Mouse (Mus musculus) heart, adult 2 months (tissue): ENCODE results near the gene Eif2b2. TPM values are rescaled to one million over a fixed set of nuclear protein-coding genes. Genes with fewer than 3 reads are reported as not detected.
A peak's percentile ranks its signal among the peaks of the same experiment; 100 is the strongest.

Source experiments
- DNase-seq, 2 experiments: peaks; one replicate each; pipeline ENCODE4 v3.0.0; 2021
- H3K27ac ChIP-seq: fragments of 200-600 bp; 2 replicates; pipeline ENCODE4 v1.8.1; 2022
- H3K27me3 ChIP-seq: fragments of 200-500 bp; 2 replicates; pipeline ENCODE4 v1.6.1; 2012; ENCODE audit warnings: mild to moderate bottlenecking, low read length, inconsistent platforms, mixed read lengths; ENCODE audit not compliant: control insufficient read depth, insufficient read depth
- H3K36me3 ChIP-seq: fragments of 200-500 bp; 2 replicates; pipeline ENCODE4 v1.6.1; 2012; ENCODE audit warnings: low read length, inconsistent platforms; ENCODE audit not compliant: control insufficient read depth, insufficient read depth
- H3K4me1 ChIP-seq: fragments of 200-500 bp; 2 replicates; pipeline ENCODE4 v1.6.1; 2011; ENCODE audit warnings: low read length; ENCODE audit not compliant: control insufficient read depth, insufficient read depth
- H3K4me3 ChIP-seq: fragments of 200-600 bp; 2 replicates; pipeline ENCODE4 v1.8.1; 2022
- H3K79me2 ChIP-seq: fragments of 200-500 bp; replicated peaks from 2 replicates; pipeline ENCODE4 v1.6.1; 2012; ENCODE audit warnings: mild to moderate bottlenecking, inconsistent platforms, low read length, moderate library complexity, mixed read lengths; ENCODE audit not compliant: control insufficient read depth, insufficient read depth
- H3K9ac ChIP-seq: fragments of 200-500 bp; 2 replicates; pipeline ENCODE4 v1.6.1; 2012; ENCODE audit warnings: low read depth, mild to moderate bottlenecking, control low read depth, inconsistent platforms, low read length, mixed read lengths
- CTCF ChIP-seq: fragments of 200-600 bp; IDR thresholded peaks from 2 replicates; pipeline ENCODE4 v1.8.1; 2022; ENCODE audit warnings: antibody characterized with exemption, mild to moderate bottlenecking, moderate library complexity
- EP300 ChIP-seq: fragments of 200-500 bp; IDR thresholded peaks from 2 replicates; pipeline ENCODE4 v1.6.1; 2011; ENCODE audit warnings: low read depth, low read length, control low read depth; ENCODE audit not compliant: insufficient read depth
- POLR2A ChIP-seq: fragments of 200-500 bp; IDR thresholded peaks from 2 replicates; pipeline ENCODE4 v1.6.1; 2011; ENCODE audit warnings: mild to moderate bottlenecking, low read depth, low read length, control low read depth; ENCODE audit not compliant: insufficient read depth
- WGBS: fragments of 180-500 bp; shearing (Covaris S2); methylation state at CpG from one replicate; pipeline ENCODE4 v1.1.7; 2018; 5-methylcytosine and 5-hydroxymethylcytosine counted together
- intact Hi-C: fragments of 180-260 bp; cut with DNase I; formaldehyde crosslinking; loops from one replicate; pipeline ENCODE4 v1.15.1; 2025
- polyA plus RNA-seq: library from polyadenylated mRNA; depleted of rRNA; stranded (reverse); fragments of >200 nt; gene quantifications from 2 replicates; pipeline ENCODE4 v1.2.3, GENCODE M21; 2012
- total RNA-seq, 2 experiments: library from RNA; stranded (reverse); gene quantifications; 2 replicates each; pipeline ENCODE4 v1.2.3; 2021

Gene Eif2b2
- total and polyA plus RNA-seq, 3 experiments: 40.3 to 60.2 (median 45.8) TPM

DNA sequence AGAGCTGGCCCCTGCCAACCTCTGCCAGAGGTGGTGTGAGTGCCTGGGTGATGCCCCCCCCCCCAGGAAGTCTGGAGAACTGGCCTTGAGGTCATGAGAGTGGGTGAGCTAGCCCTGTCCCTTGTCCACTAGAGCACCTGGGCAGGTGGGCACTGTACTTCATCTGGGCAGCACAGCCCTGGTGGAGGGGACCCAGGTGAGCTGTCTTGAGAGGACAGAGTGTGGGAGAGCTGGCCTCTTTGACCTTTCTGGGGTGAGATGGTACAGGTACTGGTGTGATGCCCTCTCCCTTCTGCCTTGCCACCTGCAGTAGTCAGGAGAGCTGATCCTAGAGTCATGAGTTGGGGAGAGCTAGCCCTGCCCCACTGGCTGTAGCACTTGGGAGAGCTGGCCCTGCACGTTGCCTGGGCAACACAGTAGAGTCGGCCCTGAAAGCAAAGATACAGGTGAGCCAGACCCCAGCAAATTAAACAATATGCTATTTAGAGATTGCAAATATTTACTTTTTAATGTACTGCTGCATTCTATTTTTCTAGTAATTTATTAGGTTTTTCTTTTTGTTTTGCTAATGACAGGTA, 1.5 kb upstream of the Eif2b2 start:
- no peak for DNase-seq
- no peaks in the 10 kb centered on the region for H3K79me2 ChIP-seq
- no peak overlapping the region for H3K9ac ChIP-seq
- H3K4me3 ChIP-seq: no peak overlapping the region
- 89% methylated on average over 2 of the region's 2 CpGs for WGBS
- no peak overlapping the region for H3K27ac ChIP-seq
- TF ChIP-seq POLR2A (no peak), EP300 (no peak), CTCF (no peak)
- H3K27me3 ChIP-seq: no peaks in the 10 kb centered on the region
- intact Hi-C loops: loop anchor here (2.0 to 5.0 kb wide), 2 partner anchors 49 to 69 kb away; partner anchors contain the start of genes Acyp1 and Zc2hc1c
- H3K36me3 ChIP-seq: 0 out of 2 replicates have a peak, but pooled peaks cover 3% of the 10 kb centered on the region
- peaks cover 3% of the 10 kb centered on the region for H3K4me1 ChIP-seq

GRCm38 (mm10) chr12:85219905-85220290, 617 bp downstream of the Eif2b2 start:
- Histone ChIP-seq H3K27me3 (no peaks in the 10 kb centered on the region), H3K4me3 (peak overlapping the region; percentile 91), H3K9ac (peak overlapping the region; percentile 81), H3K36me3 (0 out of 2 replicates have a peak, but pooled peaks cover 3% of the 10 kb centered on the region), H3K27ac (peak overlapping the region; percentile 79), H3K79me2 (no peaks in the 10 kb centered on the region), H3K4me1 (peaks cover 3% of the 10 kb centered on the region)
- intact Hi-C loops: loop anchor here (2.0 to 5.0 kb wide), 2 partner anchors 51 to 67 kb away; partner anchors contain the start of genes Acyp1 and Zc2hc1c
- DNase-seq: no peak
- 2% methylated on average over 12 of the region's 12 CpGs for WGBS
- TF ChIP-seq EP300 (no peak), CTCF (no peak), POLR2A (no peak)

GRCm38 (mm10) chr12:85227227-85227626, 7.9 kb downstream of the Eif2b2 start:
- intact Hi-C loops: no loop called here
- no peak overlapping the region for H3K4me3 ChIP-seq
- 75% methylated on average over 7 of the region's 7 CpGs for WGBS
- TF ChIP-seq CTCF (no peak), EP300 (no peak), POLR2A (no peak)
- no peaks in the 10 kb centered on the region for H3K36me3 ChIP-seq
- H3K27me3 ChIP-seq: no peaks in the 10 kb centered on the region
- DNase-seq: no peak
- H3K4me1 ChIP-seq: peaks cover 5% of the 10 kb centered on the region
- H3K9ac ChIP-seq: no peak overlapping the region
- H3K79me2 ChIP-seq: no peaks in the 10 kb centered on the region
- H3K27ac ChIP-seq: no peak overlapping the region

GRCm38 (mm10) chr12:85227876-85228599, 8.8 kb downstream of the Eif2b2 start:
- H3K36me3 ChIP-seq: no peaks in the 10 kb centered on the region
- WGBS: 24% methylated on average over 15 of the region's 15 CpGs
- H3K9ac ChIP-seq: no peak overlapping the region
- H3K4me3 ChIP-seq: no peak overlapping the region
- no peak for TF ChIP-seq CTCF
- no peak for TF ChIP-seq POLR2A
- no peak for TF ChIP-seq EP300
- H3K4me1 ChIP-seq: peaks cover 5% of the 10 kb centered on the region
- peak in 1 of 2 experiments; percentile 25 for DNase-seq
- H3K27ac ChIP-seq: peak overlapping the region; percentile 48
- intact Hi-C loops: no loop called here
- no peaks in the 10 kb centered on the region for H3K79me2 ChIP-seq
- no peaks in the 10 kb centered on the region for H3K27me3 ChIP-seq

GRCm38 (mm10) chr12:85233376-85234358, 14.4 kb downstream of the Eif2b2 start:
- H3K4me3 ChIP-seq: no peak overlapping the region
- TF ChIP-seq CTCF: no peak
- no peak for TF ChIP-seq EP300
- TF ChIP-seq POLR2A: no peak
- H3K36me3 ChIP-seq: no peaks in the 10 kb centered on the region
- intact Hi-C loops: no loop called here
- no peak for DNase-seq
- H3K9ac ChIP-seq: no peak overlapping the region
- H3K27me3 ChIP-seq: no peaks in the 10 kb centered on the region
- H3K79me2 ChIP-seq: no peaks in the 10 kb centered on the region
- WGBS: 87% methylated on average over 21 of the region's 21 CpGs
- H3K4me1 ChIP-seq: no peaks in the 10 kb centered on the region
- H3K27ac ChIP-seq: no peak overlapping the region
